Mouse (Mus musculus) hindbrain, embryonic 14.5 days (tissue): ENCODE data around the gene Ppox. TPM values are rescaled to one million over a fixed set of nuclear protein-coding genes. Genes with fewer than 3 reads are reported as not detected.

ENCODE experiments used
- ATAC-seq: fragments of 200-750 bp; cut with Nextera tagmentation; 2 replicates; pipeline ENCODE4 v1.8.0; 2017; ENCODE audit warnings: moderate number of reproducible peaks, mild to moderate bottlenecking, moderate TSS enrichment, moderate library complexity; ENCODE audit not compliant: low FRiP score
- DNase-seq: peaks from one replicate; pipeline ENCODE4 v3.0.0-alpha.2; 2015; ENCODE audit warnings: low spot score
- H3K27ac ChIP-seq: fragments of 300-500 bp; sonication (generic); 2 replicates; pipeline ENCODE4 v1.5.1; 2014; ENCODE audit warnings: mild to moderate bottlenecking, moderate library complexity
- H3K27me3 ChIP-seq: fragments of 300-500 bp; sonication (generic); 2 replicates; pipeline ENCODE4 v1.6.1; 2014; ENCODE audit warnings: mild to moderate bottlenecking, low read length, mixed read lengths; ENCODE audit not compliant: control insufficient read depth, insufficient read depth
- H3K36me3 ChIP-seq: fragments of 300-500 bp; sonication (generic); replicated peaks from 2 replicates; pipeline ENCODE4 v1.6.1; 2014; ENCODE audit not compliant: control insufficient read depth, insufficient read depth
- H3K4me1 ChIP-seq: fragments of 300-500 bp; sonication (generic); replicated peaks from 2 replicates; pipeline ENCODE4 v1.6.1; 2014; ENCODE audit warnings: antibody characterized with exemption, low read length, mixed read lengths; ENCODE audit not compliant: control insufficient read depth, insufficient read depth
- H3K4me2 ChIP-seq: fragments of 300-500 bp; sonication (generic); replicated peaks from 2 replicates; pipeline ENCODE4 v1.6.1; 2014; ENCODE audit warnings: mild to moderate bottlenecking, moderate library complexity
- H3K4me3 ChIP-seq: fragments of 300-500 bp; sonication (generic); replicated peaks from 2 replicates; pipeline ENCODE4 v1.5.1; 2014; ENCODE audit warnings: mild to moderate bottlenecking, low read length
- H3K9ac ChIP-seq: fragments of 300-500 bp; sonication (generic); 2 replicates; pipeline ENCODE4 v1.6.1; 2014
- H3K9me3 ChIP-seq: fragments of 300-500 bp; sonication (generic); 2 replicates; pipeline ENCODE4 v1.6.1; 2016; ENCODE audit warnings: low read length; ENCODE audit not compliant: control insufficient read depth
- WGBS: fragments of 180-500 bp; shearing (Covaris S2); extraction: QIAGEN DNeasy Blood & Tissue Kit; methylation state at CpG from one replicate; pipeline ENCODE4 v1.1.7; 2014; 5-methylcytosine and 5-hydroxymethylcytosine counted together
- polyA plus RNA-seq: library from polyadenylated mRNA; unstranded; fragments of >200 nt; fragmentation: Nextera tagmentation; extraction: Ambion mirVana; gene quantifications from 2 replicates; pipeline ENCODE4 v1.2.1, GENCODE M21; 2014

Gene Ppox
- polyA plus RNA-seq, 1 experiment from 2014 or later: 44.6 TPM

GRCm38 (mm10) chr1:171288328-171288727 lies 7.3 kb upstream of the Ppox start:
- H3K9ac ChIP-seq: peak overlapping the region; percentile 18; the same call in 1 of the 2 replicates
- WGBS: 68% methylated on average over 4 of the region's 4 CpGs
- peak overlapping the region; percentile 96 for H3K27ac ChIP-seq
- H3K4me1 ChIP-seq: peaks cover 27% of the 10 kb centered on the region
- peak overlapping the region; percentile 65 for H3K4me2 ChIP-seq
- H3K4me3 ChIP-seq: peak overlapping the region; percentile 84; the same call in 1 of the 2 replicates
- DNase-seq (no peak), ATAC-seq (no peak)
- H3K9me3 ChIP-seq: no peaks in the 10 kb centered on the region
- peaks cover 50% of the 10 kb centered on the region for H3K36me3 ChIP-seq
- H3K27me3 ChIP-seq: no peaks in the 10 kb centered on the region

GRCm38 (mm10) chr1:171287136-171288081 lies 6.4 kb upstream of the Ppox start, which contains the start of gene Usp21:
TSS of gene Usp21 (minus strand) at chr1:171287991.
- peaks cover 59% of the 10 kb centered on the region for H3K36me3 ChIP-seq
- peak; percentile 95 for ATAC-seq
- H3K27ac ChIP-seq: peak within 1 kb of the TSS; percentile 96
- peak within 1 kb of the TSS; percentile 96 for H3K9ac ChIP-seq
- H3K4me3 ChIP-seq: peak within 1 kb of the TSS; percentile 84
- peak; percentile 93 for DNase-seq
- H3K4me2 ChIP-seq: peak within 1 kb of the TSS; percentile 65
- H3K27me3 ChIP-seq: no peaks in the 10 kb centered on the region
- H3K9me3 ChIP-seq: no peaks in the 10 kb centered on the region
- peaks cover 24% of the 10 kb centered on the region for H3K4me1 ChIP-seq
- under 1% methylated on average over 49 of the region's 49 CpGs for WGBS

GRCm38 (mm10) chr1:171286517-171286916 lies 5.5 kb upstream of the Ppox start:
- WGBS: 90% methylated on average over 19 of the region's 19 CpGs
- H3K36me3 ChIP-seq: peaks cover 64% of the 10 kb centered on the region
- no peak for DNase-seq

GRCm38 (mm10) chr1:171285096-171285892 lies 4.3 kb upstream of the Ppox start:
- H3K27me3 ChIP-seq: no peaks in the 10 kb centered on the region
- DNase-seq (no peak), ATAC-seq (no peak)
- no peak overlapping the region for H3K9ac ChIP-seq
- H3K36me3 ChIP-seq: peaks cover 64% of the 10 kb centered on the region
- peaks cover 31% of the 10 kb centered on the region for H3K4me1 ChIP-seq
- no peak overlapping the region for H3K27ac ChIP-seq
- 88% methylated on average over 20 of the region's 20 CpGs for WGBS
- no peaks in the 10 kb centered on the region for H3K9me3 ChIP-seq
- no peak overlapping the region for H3K4me2 ChIP-seq
- H3K4me3 ChIP-seq: no peak overlapping the region

More at GRCm38 (mm10) chr1:171286517-171286916, 5.5 kb upstream of the Ppox start:
- Histone ChIP-seq H3K4me2 (peak overlapping the region; percentile 65), H3K27ac (no peak overlapping the region), H3K27me3 (no peaks in the 10 kb centered on the region), H3K9me3 (no peaks in the 10 kb centered on the region), H3K4me1 (peaks cover 25% of the 10 kb centered on the region), H3K9ac (peak overlapping the region; percentile 96; the same call in 1 of the 2 replicates), H3K4me3 (peak overlapping the region; percentile 84)
- no peak for ATAC-seq

GRCm38 (mm10) chr1:171284491-171284890 lies 3.5 kb upstream of the Ppox start:
- ATAC-seq: no peak

GRCm38 (mm10) chr1:171283188-171284160 lies 2.5 kb upstream of the Ppox start:
- Histone ChIP-seq H3K36me3 (peaks cover 48% of the 10 kb centered on the region), H3K27ac (no peak overlapping the region), H3K4me1 (peaks cover 38% of the 10 kb centered on the region), H3K27me3 (no peaks in the 10 kb centered on the region), H3K9me3 (no peaks in the 10 kb centered on the region), H3K9ac (no peak overlapping the region), H3K4me2 (no peak overlapping the region), H3K4me3 (no peak overlapping the region)
- no peak for DNase-seq
- ATAC-seq: no peak
- 94% methylated on average over 18 of the region's 18 CpGs for WGBS

More at GRCm38 (mm10) chr1:171284491-171284890, 3.5 kb upstream of the Ppox start:
- peaks cover 38% of the 10 kb centered on the region for H3K4me1 ChIP-seq
- H3K27me3 ChIP-seq: no peaks in the 10 kb centered on the region
- no peak for DNase-seq
- no peak overlapping the region for H3K4me3 ChIP-seq
- H3K27ac ChIP-seq: no peak overlapping the region
- no peaks in the 10 kb centered on the region for H3K9me3 ChIP-seq
- peaks cover 58% of the 10 kb centered on the region for H3K36me3 ChIP-seq
- H3K4me2 ChIP-seq: no peak overlapping the region
- no peak overlapping the region for H3K9ac ChIP-seq
- WGBS: 92% methylated on average over 15 of the region's 15 CpGs

GRCm38 (mm10) chr1:171282086-171282805 lies 1.3 kb upstream of the Ppox start:
- DNase-seq (no peak), ATAC-seq (no peak)
- Histone ChIP-seq H3K4me3 (no peak overlapping the region), H3K9ac (no peak overlapping the region), H3K4me2 (no peak overlapping the region), H3K4me1 (peaks cover 32% of the 10 kb centered on the region), H3K27me3 (no peaks in the 10 kb centered on the region), H3K36me3 (peaks cover 55% of the 10 kb centered on the region), H3K27ac (no peak overlapping the region), H3K9me3 (no peaks in the 10 kb centered on the region)
- WGBS: 83% methylated on average over 18 of the region's 18 CpGs

GRCm38 (mm10) chr1:171281528-171281923 lies 540 bp upstream of the Ppox start:
- Histone ChIP-seq H3K27ac (peak overlapping the region; percentile 82), H3K36me3 (peaks cover 62% of the 10 kb centered on the region), H3K4me2 (peak overlapping the region; percentile 65), H3K4me3 (peak overlapping the region; percentile 59), H3K9me3 (no peaks in the 10 kb centered on the region), H3K4me1 (peaks cover 26% of the 10 kb centered on the region), H3K9ac (peak overlapping the region; percentile 41), H3K27me3 (no peaks in the 10 kb centered on the region)
- DNase-seq (peak; percentile 69), ATAC-seq (peak; percentile 0; the same call in 1 of the 2 replicates)
- WGBS: under 1% methylated on average over 10 of the region's 10 CpGs
